Mouse (Mus musculus) liver, embryonic 16.5 days (tissue): ENCODE results near the gene Tbc1d2. TPM values are rescaled to one million over a fixed set of nuclear protein-coding genes. Genes with fewer than 3 reads are reported as not detected.
"Not testable (repeated sequence)": the region's sequence is repeated elsewhere in the genome, so short reads cannot be mapped to it uniquely, and the experiment has no call there.

Source experiments
- ATAC-seq: fragments of 200-750 bp; cut with Nextera tagmentation; 2 replicates; pipeline ENCODE4 v1.8.0; 2017; ENCODE audit warnings: low read depth, mild to moderate bottlenecking, moderate number of reproducible peaks, moderate library complexity
- H3K27ac ChIP-seq: fragments of 300-500 bp; sonication (generic); 2 replicates; pipeline ENCODE4 v1.5.1; 2014; ENCODE audit warnings: mild to moderate bottlenecking, low read length
- H3K27me3 ChIP-seq: fragments of 300-500 bp; sonication (generic); 2 replicates; pipeline ENCODE4 v1.6.1; 2014; ENCODE audit warnings: low read depth, low read length, mixed read lengths; ENCODE audit not compliant: control insufficient read depth, insufficient read depth
- H3K36me3 ChIP-seq: fragments of 300-500 bp; sonication (generic); 2 replicates; pipeline ENCODE4 v1.6.1; 2014; ENCODE audit warnings: mild to moderate bottlenecking; ENCODE audit not compliant: control insufficient read depth, insufficient read depth
- H3K4me1 ChIP-seq: fragments of 300-500 bp; sonication (generic); 2 replicates; pipeline ENCODE4 v1.6.1; 2014; ENCODE audit warnings: low read depth, low read length, mixed read lengths; ENCODE audit not compliant: control insufficient read depth
- H3K4me2 ChIP-seq: fragments of 300-500 bp; sonication (generic); 2 replicates; pipeline ENCODE4 v1.6.1; 2014; ENCODE audit warnings: low read depth, low read length, mixed read lengths
- H3K4me3 ChIP-seq: fragments of 300-500 bp; sonication (generic); 2 replicates; pipeline ENCODE4 v1.5.1; 2014; ENCODE audit warnings: low read depth, mild to moderate bottlenecking, low read length
- H3K9ac ChIP-seq: fragments of 300-500 bp; sonication (generic); 2 replicates; pipeline ENCODE4 v1.6.1; 2014; ENCODE audit warnings: low read depth, low read length
- H3K9me3 ChIP-seq: fragments of 300-500 bp; sonication (generic); replicated peaks from 2 replicates; pipeline ENCODE4 v1.6.1; 2016; ENCODE audit warnings: low read length; ENCODE audit not compliant: control insufficient read depth
- WGBS: fragments of 180-500 bp; shearing (Covaris S2); extraction: QIAGEN DNeasy Blood & Tissue Kit; methylation state at CpG from one replicate; pipeline ENCODE4 v1.1.7; 2014; ENCODE audit not compliant: insufficient replicate concordance; 5-methylcytosine and 5-hydroxymethylcytosine counted together
- polyA plus RNA-seq: library from polyadenylated mRNA; unstranded; fragments of >200 nt; fragmentation: Nextera tagmentation; extraction: Ambion mirVana; gene quantifications from 2 replicates; pipeline ENCODE4 v1.2.1, GENCODE M21; 2015

The Tbc1d2 gene
- polyA plus RNA-seq, 1 experiment from 2014 or later: 0.86 TPM

GRCm38 (mm10) chr4:46655298-46655697 lies 5.3 kb upstream of the Tbc1d2 start:
- Histone ChIP-seq H3K27me3 (peaks cover 8% of the 10 kb centered on the region), H3K9me3 (no peaks in the 10 kb centered on the region), H3K4me3 (no peak overlapping the region), H3K27ac (no peak overlapping the region), H3K4me1 (peaks cover 5% of the 10 kb centered on the region), H3K4me2 (no peak overlapping the region), H3K36me3 (no peaks in the 10 kb centered on the region), H3K9ac (no peak overlapping the region)
- WGBS: 41% methylated on average over 1 of the region's 1 CpGs
- ATAC-seq: no peak

DNA sequence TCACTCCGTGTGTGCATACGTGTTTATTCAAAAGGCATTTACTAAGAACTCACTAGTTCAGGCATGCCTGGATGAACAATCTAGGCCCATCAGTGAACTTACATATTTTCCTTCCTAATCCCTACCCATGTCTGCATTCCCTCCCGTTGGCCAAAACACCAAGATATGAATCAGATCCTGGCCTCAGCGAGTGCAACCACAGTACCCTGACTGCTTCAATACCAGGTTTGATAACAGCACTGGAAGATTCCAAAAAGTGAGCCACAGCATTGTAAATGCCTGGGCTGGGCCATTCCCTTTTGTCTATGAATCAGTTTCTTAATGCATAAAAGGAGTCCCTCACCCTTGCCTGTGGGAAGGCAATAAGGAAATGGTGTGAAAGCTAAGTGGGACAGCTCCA lies 848 bp downstream of the Tbc1d2 start:
- H3K9me3 ChIP-seq: no peaks in the 10 kb centered on the region
- H3K9ac ChIP-seq: no peak overlapping the region
- peak overlapping the region; percentile 97 for H3K4me2 ChIP-seq
- peak overlapping the region; percentile 84 for H3K4me3 ChIP-seq
- H3K27ac ChIP-seq: no peak overlapping the region
- no peak for ATAC-seq
- no peaks in the 10 kb centered on the region for H3K36me3 ChIP-seq
- WGBS: 39% methylated on average over 4 of the region's 4 CpGs
- peaks cover 14% of the 10 kb centered on the region for H3K4me1 ChIP-seq
- peaks cover 28% of the 10 kb centered on the region for H3K27me3 ChIP-seq

- Histone ChIP-seq H3K9me3 (no peaks in the 10 kb centered on the region), H3K27ac (no peak overlapping the region), H3K4me1 (no peaks in the 10 kb centered on the region), H3K4me2 (no peak overlapping the region), H3K36me3 (no peaks in the 10 kb centered on the region), H3K4me3 (no peak overlapping the region), H3K27me3 (peaks cover 8% of the 10 kb centered on the region), H3K9ac (no peak overlapping the region)
- ATAC-seq: no peak
- 56% methylated on average over 8 of the region's 8 CpGs for WGBS
Observed at GRCm38 (mm10) chr4:46643676-46644112, 6.3 kb downstream of the Tbc1d2 start.

DNA sequence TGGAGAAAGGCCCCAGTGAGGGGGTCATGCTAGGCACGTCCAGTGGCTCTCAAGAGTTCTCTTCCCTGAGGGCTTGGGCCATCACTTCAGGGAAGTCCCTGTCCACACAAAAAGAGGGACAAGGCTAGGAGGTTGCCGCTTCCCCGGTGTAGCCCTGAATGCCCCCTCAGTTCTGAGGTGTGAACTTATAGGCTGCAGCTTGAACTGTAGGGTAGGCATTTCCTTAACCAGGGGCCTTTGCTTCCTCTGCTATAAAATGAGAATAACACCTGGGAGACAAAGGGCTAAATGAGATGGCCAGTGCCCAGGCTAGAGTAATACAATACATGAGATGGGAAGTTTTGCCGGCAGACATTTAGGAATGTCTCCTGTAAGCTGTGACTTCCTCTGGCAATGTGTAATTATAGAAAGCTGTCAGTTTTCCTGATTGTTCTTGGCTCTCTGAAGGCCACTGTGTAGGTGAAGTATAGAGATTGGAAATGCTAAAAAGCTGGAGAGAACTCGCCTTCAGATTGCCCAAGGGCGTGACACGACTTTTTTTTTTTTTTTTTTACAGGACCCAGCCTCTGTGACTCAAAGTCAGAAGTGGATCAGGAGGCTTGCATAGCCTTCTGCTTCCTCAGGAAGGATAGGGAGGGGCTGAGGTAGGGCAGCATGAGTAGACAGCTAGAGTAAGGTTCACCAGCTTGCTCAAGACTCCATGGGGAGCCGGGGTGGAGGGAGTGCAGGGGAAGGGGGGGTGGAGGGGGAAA lies 6.9 kb downstream of the Tbc1d2 start:
- H3K9ac ChIP-seq: no peak overlapping the region
- H3K4me1 ChIP-seq: no peaks in the 10 kb centered on the region
- ATAC-seq: peak; percentile 71
- no peaks in the 10 kb centered on the region for H3K9me3 ChIP-seq
- H3K36me3 ChIP-seq: no peaks in the 10 kb centered on the region
- H3K27me3 ChIP-seq: peaks cover 2% of the 10 kb centered on the region
- no peak overlapping the region for H3K4me3 ChIP-seq
- no peak overlapping the region for H3K27ac ChIP-seq
- WGBS: 31% methylated on average over 8 of the region's 8 CpGs
- no peak overlapping the region for H3K4me2 ChIP-seq

DNA sequence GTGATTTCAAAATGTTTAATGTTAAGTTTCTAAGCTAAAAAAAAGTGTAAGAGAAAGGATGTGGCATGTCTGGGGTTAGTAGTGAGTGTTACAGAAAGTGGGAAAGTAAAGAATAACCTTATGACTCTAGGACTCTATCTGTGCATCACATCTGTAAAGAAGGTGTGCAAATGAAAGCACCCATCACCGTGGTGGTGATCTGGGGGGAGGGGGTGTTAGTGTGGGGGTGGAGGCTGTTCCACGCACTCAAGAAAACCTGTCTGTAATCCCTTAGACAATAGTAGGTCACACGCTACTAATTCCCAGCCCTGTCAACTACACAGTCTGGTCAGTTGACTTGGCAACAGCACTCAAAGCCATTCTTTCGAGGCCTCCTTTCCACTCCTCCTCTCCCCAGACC lies 8.7 kb downstream of the Tbc1d2 start:
- Histone ChIP-seq H3K4me2 (no peak overlapping the region), H3K9ac (no peak overlapping the region), H3K9me3 (no peaks in the 10 kb centered on the region), H3K27ac (no peak overlapping the region), H3K4me1 (no peaks in the 10 kb centered on the region; the same call in 1 of the 2 replicates), H3K27me3 (no peaks in the 10 kb centered on the region), H3K36me3 (no peaks in the 10 kb centered on the region), H3K4me3 (no peak overlapping the region)
- no peak for ATAC-seq
- WGBS: 56% methylated on average over 4 of the region's 4 CpGs

DNA sequence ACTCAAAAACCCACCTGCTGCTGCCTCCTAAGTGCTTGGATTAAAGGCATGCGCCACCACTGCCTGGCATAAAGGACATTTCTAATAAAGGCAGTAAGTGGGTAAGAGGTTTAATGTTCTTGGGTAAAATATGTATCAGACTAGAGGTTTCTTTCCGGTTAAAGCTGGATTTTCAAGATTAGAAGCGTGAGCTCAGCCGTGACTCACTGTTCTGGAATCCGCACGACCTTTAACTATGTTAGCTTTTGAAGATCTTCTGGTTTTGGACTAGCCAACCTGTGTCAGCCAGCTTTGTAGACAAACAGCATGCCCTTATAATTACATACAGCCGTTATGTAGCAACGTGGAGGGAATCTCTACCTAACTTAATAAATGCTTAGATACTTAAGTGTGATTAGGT lies 10.1 kb downstream of the Tbc1d2 start:
- Histone ChIP-seq H3K36me3 (no peaks in the 10 kb centered on the region), H3K4me1 (no peaks in the 10 kb centered on the region; the same call in 1 of the 2 replicates), H3K27me3 (no peaks in the 10 kb centered on the region), H3K4me2 (no peak overlapping the region), H3K9me3 (no peaks in the 10 kb centered on the region), H3K4me3 (no peak overlapping the region), H3K9ac (no peak overlapping the region), H3K27ac (no peak overlapping the region)
- WGBS: 61% methylated on average over 8 of the region's 8 CpGs
- no peak for ATAC-seq

DNA sequence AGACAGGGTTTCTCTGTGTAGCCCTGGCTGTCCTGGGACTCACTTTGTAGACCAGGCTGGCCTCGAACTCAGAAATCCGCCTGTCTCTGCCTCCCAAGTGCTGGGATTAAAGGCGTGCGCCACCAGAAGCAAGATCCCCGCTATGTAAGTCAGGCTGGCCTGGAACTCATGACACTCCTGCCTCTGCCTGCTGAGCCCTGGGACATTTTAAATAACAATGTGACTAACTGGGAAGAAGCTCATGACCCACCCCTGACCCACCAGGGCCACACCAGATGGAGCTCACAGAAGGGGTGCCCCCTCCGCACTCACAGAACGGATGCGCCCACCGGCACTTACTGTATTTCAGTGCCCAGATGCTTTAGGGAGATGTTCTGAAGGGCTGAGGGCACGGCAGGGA lies 12.8 kb downstream of the Tbc1d2 start:
- not testable (repeated sequence) for H3K36me3 ChIP-seq, H3K27ac ChIP-seq, H3K9ac ChIP-seq, H3K4me1 ChIP-seq, ATAC-seq, H3K9me3 ChIP-seq, H3K4me3 ChIP-seq, H3K27me3 ChIP-seq, H3K4me2 ChIP-seq
- 84% methylated on average over 10 of the region's 10 CpGs for WGBS

DNA sequence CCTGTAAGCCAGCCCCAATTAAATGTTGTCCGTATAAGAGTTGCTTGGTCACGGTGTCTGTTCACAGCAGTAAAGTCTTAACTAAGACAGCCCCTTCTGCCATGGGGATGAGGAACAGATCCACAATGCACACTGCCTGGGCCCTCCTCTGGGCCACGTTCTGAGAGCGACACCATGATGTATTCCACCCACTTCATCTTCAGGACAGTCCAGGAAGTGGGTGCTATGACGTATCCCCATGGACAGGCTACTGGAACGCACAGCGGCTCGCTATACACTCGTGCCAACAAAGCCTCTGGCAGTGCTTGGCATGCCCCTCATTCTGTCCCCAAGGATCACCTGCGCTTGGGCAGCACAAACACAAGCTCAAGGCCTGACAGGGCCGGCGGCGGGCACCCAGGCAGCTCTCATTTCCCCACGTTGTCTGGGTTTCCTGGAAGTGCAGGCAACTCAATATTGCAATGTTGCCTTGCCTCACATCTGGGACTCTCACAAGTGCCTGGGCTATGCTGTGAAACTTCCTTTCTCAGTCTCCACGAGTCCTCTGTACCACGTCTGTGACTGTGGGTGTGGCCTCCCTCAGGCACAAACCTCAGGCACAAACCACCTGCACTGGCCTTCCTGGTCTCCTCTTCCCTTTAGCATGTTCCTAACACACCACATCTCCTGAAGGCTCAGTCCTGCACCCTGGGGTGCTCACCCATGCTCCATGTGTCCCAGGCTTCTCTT lies 14.1 kb downstream of the Tbc1d2 start:
- WGBS: 62% methylated on average over 16 of the region's 16 CpGs
- Histone ChIP-seq H3K9ac (no peak overlapping the region), H3K27ac (no peak overlapping the region), H3K36me3 (no peaks in the 10 kb centered on the region), H3K4me1 (peaks cover 3% of the 10 kb centered on the region), H3K9me3 (no peaks in the 10 kb centered on the region), H3K4me3 (no peak overlapping the region), H3K27me3 (no peaks in the 10 kb centered on the region), H3K4me2 (no peak overlapping the region)
- no peak for ATAC-seq

GRCm38 (mm10) chr4:46634881-46635280 lies 15.1 kb downstream of the Tbc1d2 start:
- WGBS: 61% methylated on average over 6 of the region's 6 CpGs
- Histone ChIP-seq H3K9me3 (no peaks in the 10 kb centered on the region), H3K9ac (no peak overlapping the region), H3K4me1 (peaks cover 3% of the 10 kb centered on the region), H3K4me3 (no peak overlapping the region), H3K27ac (no peak overlapping the region), H3K4me2 (no peak overlapping the region), H3K27me3 (no peaks in the 10 kb centered on the region), H3K36me3 (no peaks in the 10 kb centered on the region)
- ATAC-seq: no peak
